Mouse (Mus musculus) lung, embryonic 16.5 days (tissue): Measurements from ENCODE around the gene Cyp4f16. TPM values are rescaled to one million over a fixed set of nuclear protein-coding genes. Genes with fewer than 3 reads are reported as not detected.
A peak's percentile ranks its signal among the peaks of the same experiment; 100 is the strongest.
"Not testable (repeated sequence)": the region's sequence is repeated elsewhere in the genome, so short reads cannot be mapped to it uniquely, and the experiment has no call there.

Source experiments
- ATAC-seq: fragments of 200-750 bp; cut with Nextera tagmentation; 2 replicates; pipeline ENCODE4 v1.8.0; 2017; ENCODE audit warnings: low read depth, mild to moderate bottlenecking, moderate library complexity
- H3K27ac ChIP-seq: fragments of 300-500 bp; sonication (generic); 2 replicates; pipeline ENCODE4 v1.5.1; 2014; ENCODE audit warnings: mild to moderate bottlenecking, control low read depth, low read length
- H3K27me3 ChIP-seq: fragments of 300-500 bp; sonication (generic); 2 replicates; pipeline ENCODE4 v1.6.1; 2014; ENCODE audit warnings: low read depth, low read length, mixed read lengths; ENCODE audit not compliant: control insufficient read depth, insufficient read depth
- H3K36me3 ChIP-seq: fragments of 300-500 bp; sonication (generic); 2 replicates; pipeline ENCODE4 v1.6.1; 2014; ENCODE audit warnings: low read length; ENCODE audit not compliant: control insufficient read depth, insufficient read depth
- H3K4me1 ChIP-seq: fragments of 300-500 bp; sonication (generic); replicated peaks from 2 replicates; pipeline ENCODE4 v1.6.1; 2014; ENCODE audit warnings: low read length, mixed read lengths; ENCODE audit not compliant: control insufficient read depth, insufficient read depth
- H3K4me2 ChIP-seq: fragments of 300-500 bp; sonication (generic); 2 replicates; pipeline ENCODE4 v1.6.1; 2014; ENCODE audit warnings: low read depth, low read length, control low read depth
- H3K4me3 ChIP-seq: fragments of 300-500 bp; sonication (generic); 2 replicates; pipeline ENCODE4 v1.5.1; 2014; ENCODE audit warnings: mild to moderate bottlenecking, low read length, control low read depth
- H3K9ac ChIP-seq: fragments of 300-500 bp; sonication (generic); 2 replicates; pipeline ENCODE4 v1.6.1; 2014; ENCODE audit warnings: low read length, control low read depth
- H3K9me3 ChIP-seq: fragments of 300-500 bp; sonication (generic); 2 replicates; pipeline ENCODE4 v1.6.1; 2016; ENCODE audit warnings: low read length; ENCODE audit not compliant: control insufficient read depth
- WGBS: fragments of 180-500 bp; shearing (Covaris S2); extraction: QIAGEN DNeasy Blood & Tissue Kit; methylation state at CpG from one replicate; pipeline ENCODE4 v1.1.7; 2014; 5-methylcytosine and 5-hydroxymethylcytosine counted together
- polyA plus RNA-seq: library from polyadenylated mRNA; unstranded; fragments of >200 nt; fragmentation: Nextera tagmentation; extraction: Ambion mirVana; gene quantifications from 2 replicates; pipeline ENCODE4 v1.2.1, GENCODE M21; 2015

The Cyp4f16 gene
- 19.7 and 22.7 TPM in 2 replicates for polyA plus RNA-seq

DNA sequence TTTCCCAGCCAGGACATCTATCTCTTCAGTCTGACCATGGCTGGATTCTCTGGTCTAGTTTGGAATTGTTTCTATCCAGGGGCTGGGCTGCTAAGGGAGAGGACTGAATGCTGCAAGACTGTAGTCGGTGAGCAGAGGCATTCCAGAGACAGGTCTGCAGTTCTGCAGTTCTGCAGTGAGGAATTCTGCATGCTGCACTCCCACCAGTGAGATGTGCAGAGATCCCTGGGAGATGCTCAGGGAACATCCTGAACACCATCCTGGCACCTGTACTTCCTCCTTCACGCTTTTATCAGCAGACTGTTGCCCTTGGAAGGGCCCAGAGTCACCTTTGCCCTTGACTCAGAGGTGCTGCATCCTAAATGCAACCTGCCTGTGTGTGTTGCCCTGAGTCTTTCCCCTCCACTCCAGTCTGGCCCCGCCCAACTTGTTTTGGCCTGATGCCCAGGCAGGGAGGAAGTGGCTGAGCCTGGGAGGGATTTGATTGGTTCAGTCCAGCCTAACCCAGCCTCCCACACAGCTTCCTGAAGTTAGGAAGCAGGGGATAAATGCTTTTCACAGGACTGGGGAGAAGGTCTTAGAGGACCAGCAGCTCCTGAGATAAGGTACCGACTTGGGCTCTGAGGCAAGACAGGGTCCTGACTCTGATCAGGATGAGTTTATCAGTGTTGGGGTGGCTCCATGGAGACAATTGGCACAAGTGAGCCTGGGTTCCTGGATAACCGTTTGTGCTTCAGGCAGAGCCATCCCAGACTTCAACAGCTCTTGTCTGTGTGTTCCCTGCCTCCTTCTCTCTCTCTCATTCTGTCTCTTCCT, at the start of gene Cyp4f16:
Gene Cyp4f16 (plus strand): TSS at position 508 of the 816 bp plus-strand sequence.
- not testable (repeated sequence) for H3K4me1 ChIP-seq, H3K27me3 ChIP-seq, H3K36me3 ChIP-seq, H3K27ac ChIP-seq, H3K9me3 ChIP-seq
- peak within 1 kb of the TSS; percentile 61 for H3K4me2 ChIP-seq
- peak within 1 kb of the TSS; percentile 58 for H3K4me3 ChIP-seq
- H3K9ac ChIP-seq = peak within 1 kb of the TSS; percentile 56
- WGBS = 6% methylated on average over 5 of the region's 5 CpGs
- ATAC-seq = peak; percentile 98

GRCm38 (mm10) chr17:32492349-32492980, 43.9 kb upstream of the Cyp4f16 start:
- H3K9ac ChIP-seq = peak overlapping the region; percentile 38; the same call in 1 of the 2 replicates
- no peaks in the 10 kb centered on the region for H3K27me3 ChIP-seq
- H3K4me1 ChIP-seq = no peaks in the 10 kb centered on the region; the same call in 1 of the 2 replicates
- no peaks in the 10 kb centered on the region for H3K36me3 ChIP-seq
- H3K4me3 ChIP-seq = peak overlapping the region; percentile 39
- H3K9me3 ChIP-seq = no peaks in the 10 kb centered on the region
- H3K4me2 ChIP-seq = peak overlapping the region; percentile 53
- no peak overlapping the region for H3K27ac ChIP-seq
- WGBS = 10% methylated on average over 30 of the region's 30 CpGs
- ATAC-seq = peak; percentile 82

- ATAC-seq = peak; percentile 64; the same call in 1 of the 2 replicates
- Histone ChIP-seq H3K9ac (no peak overlapping the region), H3K36me3 (no peaks in the 10 kb centered on the region), H3K9me3 (no peaks in the 10 kb centered on the region), H3K27ac (no peak overlapping the region), H3K4me2 (no peak overlapping the region), H3K4me3 (no peak overlapping the region), H3K27me3 (no peaks in the 10 kb centered on the region), H3K4me1 (no peaks in the 10 kb centered on the region; the same call in 1 of the 2 replicates)
- 43% methylated on average over 1 of the region's 1 CpGs for WGBS
Measured at GRCm38 (mm10) chr17:32494601-32495000, 41.8 kb upstream of the Cyp4f16 start.

DNA sequence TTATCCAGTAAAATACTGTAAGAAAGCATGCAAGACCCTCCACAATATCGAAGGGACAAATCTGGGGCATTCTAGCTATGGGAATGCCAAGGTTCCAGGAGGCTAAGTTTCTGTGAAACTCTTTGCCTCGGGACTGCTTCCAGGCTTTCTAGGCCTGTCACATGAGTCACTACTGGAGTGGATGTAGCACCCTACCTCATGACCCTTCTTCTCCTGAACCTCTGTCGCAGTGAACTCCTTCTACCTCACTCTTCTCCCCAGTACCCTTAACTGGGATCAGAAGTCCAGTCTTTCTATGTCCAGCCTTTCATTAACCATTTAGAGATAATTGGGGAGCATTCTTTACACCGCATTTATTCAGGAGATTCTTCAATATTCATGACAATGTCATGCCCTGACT, 35.8 kb upstream of the Cyp4f16 start:
- not testable (repeated sequence) for ATAC-seq, H3K27ac ChIP-seq
- 87% methylated on average over 4 of the region's 4 CpGs for WGBS

DNA sequence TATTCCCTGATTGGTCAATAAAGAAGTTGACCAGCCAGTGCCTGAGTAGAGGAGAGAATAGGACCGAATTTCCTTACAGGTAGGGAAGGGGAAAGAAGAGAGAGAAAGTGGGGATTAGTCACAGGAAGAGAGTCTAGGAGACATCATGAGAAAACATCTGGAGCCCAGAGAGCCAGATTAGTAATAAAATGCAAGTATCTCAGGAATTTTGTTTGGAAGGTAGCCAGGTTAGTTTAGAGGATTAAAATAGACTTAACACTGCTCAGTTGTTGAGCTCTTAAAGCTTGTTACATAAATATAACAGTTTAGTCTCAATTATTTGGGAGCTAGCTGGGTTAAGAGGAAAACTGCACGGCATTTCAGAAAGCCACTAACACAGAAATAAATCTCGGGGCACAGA, 35.3 kb upstream of the Cyp4f16 start:
- no peak for ATAC-seq
- 65% methylated on average over 3 of the region's 3 CpGs for WGBS
- no peak overlapping the region for H3K4me3 ChIP-seq
- H3K9ac ChIP-seq = no peak overlapping the region
- H3K4me2 ChIP-seq = no peak overlapping the region
- no peaks in the 10 kb centered on the region for H3K36me3 ChIP-seq
- H3K9me3 ChIP-seq = no peaks in the 10 kb centered on the region
- H3K4me1 ChIP-seq = peaks cover 4% of the 10 kb centered on the region; the same call in 1 of the 2 replicates
- H3K27me3 ChIP-seq = no peaks in the 10 kb centered on the region
- H3K27ac ChIP-seq = no peak overlapping the region

More for the DNA sequence above, 35.8 kb upstream of the Cyp4f16 start:
- H3K4me3 ChIP-seq, H3K9ac ChIP-seq, H3K27me3 ChIP-seq, H3K36me3 ChIP-seq, H3K4me2 ChIP-seq, H3K4me1 ChIP-seq, H3K9me3 ChIP-seq: not testable (repeated sequence)

DNA sequence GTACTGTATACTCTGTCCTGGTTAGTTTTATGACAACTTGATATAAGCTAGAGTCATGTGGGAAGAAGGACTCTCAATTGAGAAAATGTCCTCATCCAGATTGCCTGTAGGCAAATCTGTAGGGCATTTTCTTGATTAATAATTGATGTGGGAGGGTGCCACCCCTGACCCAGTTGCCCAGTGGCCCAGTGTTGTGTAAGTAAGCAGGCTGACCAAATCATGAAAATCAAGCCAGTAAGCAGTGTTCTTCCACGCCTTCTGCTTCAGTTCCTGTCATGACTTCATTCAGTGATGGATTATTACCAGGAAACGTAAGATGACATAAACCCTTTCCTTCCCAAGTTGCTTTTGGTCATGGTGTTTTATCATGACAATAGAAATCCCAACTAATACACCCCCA, 33.2 kb upstream of the Cyp4f16 start:
- H3K27ac ChIP-seq = no peak overlapping the region
- H3K4me2 ChIP-seq = no peak overlapping the region
- no peaks in the 10 kb centered on the region for H3K9me3 ChIP-seq
- H3K36me3 ChIP-seq = no peaks in the 10 kb centered on the region
- H3K4me3 ChIP-seq = no peak overlapping the region
- H3K9ac ChIP-seq = no peak overlapping the region
- whole genome bisulfite sequencing = 51% methylated on average over 2 of the region's 2 CpGs
- no peaks in the 10 kb centered on the region for H3K27me3 ChIP-seq
- peaks cover 7% of the 10 kb centered on the region for H3K4me1 ChIP-seq
- ATAC-seq = no peak

GRCm38 (mm10) chr17:32505851-32506728, 30.3 kb upstream of the Cyp4f16 start, which contains the start of gene Cyp4f17:
Gene Cyp4f17 (plus strand): TSS chr17:32506050.
- H3K9ac ChIP-seq = peak within 1 kb of the TSS; percentile 65
- ATAC-seq = peak; percentile 95
- peak within 1 kb of the TSS; percentile 44 for H3K27ac ChIP-seq
- H3K36me3 ChIP-seq = no peaks in the 10 kb centered on the region
- 2% methylated on average over 30 of the region's 30 CpGs for WGBS
- H3K9me3 ChIP-seq = no peaks in the 10 kb centered on the region
- H3K4me3 ChIP-seq = peak within 1 kb of the TSS; percentile 63
- no peaks in the 10 kb centered on the region for H3K27me3 ChIP-seq
- peaks cover 7% of the 10 kb centered on the region for H3K4me1 ChIP-seq
- H3K4me2 ChIP-seq = peak within 1 kb of the TSS; percentile 74

DNA sequence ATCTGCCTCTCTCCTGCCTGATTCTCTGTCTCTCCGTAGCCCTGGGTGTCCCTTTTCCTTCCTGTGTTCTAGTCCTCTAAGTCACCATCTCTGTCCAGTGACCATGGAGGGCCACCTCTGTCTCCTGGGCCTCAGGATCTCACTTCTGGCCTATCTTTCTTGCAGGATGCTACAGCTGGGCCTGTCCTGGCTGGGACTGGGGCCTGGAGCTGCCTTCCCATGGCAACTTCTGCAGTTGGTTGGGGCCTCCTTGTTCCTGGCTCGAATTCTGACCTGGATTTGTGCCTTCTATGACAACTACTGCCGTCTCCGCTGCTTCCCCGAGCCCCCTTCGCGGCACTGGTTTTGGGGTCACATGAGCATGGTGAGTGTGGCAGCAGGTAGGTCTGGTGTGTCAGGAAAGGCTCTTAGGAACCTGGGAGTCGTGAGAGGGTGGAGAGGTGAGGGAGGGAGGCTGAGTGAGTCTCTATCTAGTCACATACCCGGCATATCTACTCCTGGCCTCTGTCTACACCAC, 29.6 kb upstream of the Cyp4f16 start:
- Histone ChIP-seq H3K4me1 (peaks cover 7% of the 10 kb centered on the region), H3K4me2 (peak overlapping the region; percentile 74), H3K27me3 (no peaks in the 10 kb centered on the region), H3K9ac (peak overlapping the region; percentile 65), H3K36me3 (no peaks in the 10 kb centered on the region), H3K27ac (peak overlapping the region; percentile 23; the same call in 1 of the 2 replicates), H3K9me3 (no peaks in the 10 kb centered on the region), H3K4me3 (peak overlapping the region; percentile 63)
- 31% methylated on average over 9 of the region's 9 CpGs for WGBS
- ATAC-seq = peak; percentile 22
